Mouse (Mus musculus) intestine, embryonic 16.5 days (tissue): ENCODE measurements around the gene Capn7. TPM values are rescaled to one million over a fixed set of nuclear protein-coding genes. Genes with fewer than 3 reads are reported as not detected.

Experiments used
- ATAC-seq: fragments of 200-750 bp; cut with Nextera tagmentation; 2 replicates; pipeline ENCODE4 v1.8.0; 2017; ENCODE audit warnings: moderate TSS enrichment, moderate library complexity
- H3K27ac ChIP-seq: fragments of 300-500 bp; sonication (generic); 2 replicates; pipeline ENCODE4 v1.5.1; 2014; ENCODE audit warnings: mild to moderate bottlenecking, low read length
- H3K27me3 ChIP-seq: fragments of 300-500 bp; sonication (generic); replicated peaks from 2 replicates; pipeline ENCODE4 v1.6.1; 2014; ENCODE audit warnings: low read length, control low read depth, mixed read lengths; ENCODE audit not compliant: control insufficient read depth, insufficient read depth
- H3K36me3 ChIP-seq: fragments of 300-500 bp; sonication (generic); 2 replicates; pipeline ENCODE4 v1.6.1; 2014; ENCODE audit warnings: low read length, control low read depth; ENCODE audit not compliant: control insufficient read depth, insufficient read depth
- H3K4me1 ChIP-seq: fragments of 300-500 bp; sonication (generic); 2 replicates; pipeline ENCODE4 v1.6.1; 2014; ENCODE audit warnings: low read length, control low read depth, mixed read lengths; ENCODE audit not compliant: control insufficient read depth, insufficient read depth
- H3K4me2 ChIP-seq: fragments of 300-500 bp; sonication (generic); 2 replicates; pipeline ENCODE4 v1.6.1; 2014; ENCODE audit warnings: low read depth, low read length, control low read depth
- H3K4me3 ChIP-seq: fragments of 300-500 bp; sonication (generic); 2 replicates; pipeline ENCODE4 v1.5.1; 2014; ENCODE audit warnings: mild to moderate bottlenecking, low read length
- H3K9ac ChIP-seq: fragments of 300-500 bp; sonication (generic); 2 replicates; pipeline ENCODE4 v1.6.1; 2014; ENCODE audit warnings: low read depth, low read length
- H3K9me3 ChIP-seq: fragments of 300-500 bp; sonication (generic); 2 replicates; pipeline ENCODE4 v1.6.1; 2016; ENCODE audit warnings: low read length, control low read depth; ENCODE audit not compliant: control insufficient read depth
- WGBS: fragments of 180-500 bp; shearing (Covaris S2); extraction: QIAGEN DNeasy Blood & Tissue Kit; methylation state at CpG from one replicate; pipeline ENCODE4 v1.1.7; 2014; 5-methylcytosine and 5-hydroxymethylcytosine counted together
- polyA plus RNA-seq: library from polyadenylated mRNA; unstranded; fragments of >200 nt; fragmentation: Nextera tagmentation; extraction: Ambion mirVana; gene quantifications from 2 replicates; pipeline ENCODE4 v1.2.1, GENCODE M21; 2015

The Capn7 gene
- polyA plus RNA-seq, 1 experiment from 2014 or later = 31.7 TPM

DNA sequence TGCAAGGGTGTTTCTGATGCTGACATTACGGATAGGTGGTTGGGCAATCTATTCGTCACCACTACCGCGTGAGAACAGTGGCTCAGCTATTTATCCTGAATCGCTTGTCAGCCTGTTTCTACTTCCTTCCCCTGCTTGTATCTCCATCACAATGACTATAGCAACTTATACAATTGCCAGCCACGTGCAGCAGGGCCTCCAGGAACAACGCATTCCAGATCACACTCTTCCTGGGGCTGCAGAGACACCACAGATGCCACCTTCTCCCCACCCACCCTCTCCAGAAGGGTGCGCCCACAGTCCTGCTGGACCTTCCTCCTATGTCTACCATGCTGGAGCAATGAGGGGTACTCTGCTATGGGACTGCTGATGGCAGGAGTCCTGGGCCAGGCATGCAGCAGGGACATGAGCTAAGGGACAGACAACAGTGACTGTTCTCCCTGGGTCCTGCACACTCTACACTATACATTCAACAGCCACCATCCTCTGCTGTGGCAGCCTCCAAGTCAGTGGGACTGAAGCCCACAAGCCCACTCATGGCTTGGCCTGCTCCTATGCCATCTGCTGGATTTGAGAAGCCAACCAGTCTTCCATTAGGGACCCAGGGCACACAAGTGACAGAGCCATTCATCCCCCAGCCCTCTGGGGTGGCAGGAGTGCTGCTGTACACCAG lies 56.6 kb downstream of the Capn7 start:
- ATAC-seq = no peak

DNA sequence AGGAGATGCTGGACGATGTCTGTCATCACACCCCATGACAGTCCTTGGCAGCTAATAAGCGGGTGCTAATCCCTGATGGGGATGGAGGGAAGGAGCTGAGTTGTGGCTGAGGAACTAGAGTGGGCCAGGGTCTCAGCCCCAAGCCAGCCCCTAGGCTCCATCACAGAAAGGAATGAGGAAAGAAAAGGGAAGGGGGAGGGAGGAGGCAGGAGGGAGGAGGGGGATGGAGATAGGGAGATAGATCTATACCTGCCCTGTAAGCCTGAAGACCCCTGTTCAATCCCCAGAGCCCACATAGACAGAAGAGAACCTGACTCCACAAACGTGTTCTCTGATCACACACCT lies 57.1 kb downstream of the Capn7 start:
- Histone ChIP-seq H3K9ac (no peak overlapping the region), H3K36me3 (no peaks in the 10 kb centered on the region), H3K27ac (no peak overlapping the region), H3K4me1 (no peaks in the 10 kb centered on the region), H3K4me3 (no peak overlapping the region), H3K9me3 (no peaks in the 10 kb centered on the region), H3K4me2 (no peak overlapping the region), H3K27me3 (no peaks in the 10 kb centered on the region)
- no peak for ATAC-seq
- 73% methylated on average over 3 of the region's 3 CpGs for WGBS

More for the DNA sequence above, 56.6 kb downstream of the Capn7 start:
- H3K27me3 ChIP-seq = no peaks in the 10 kb centered on the region
- 74% methylated on average over 8 of the region's 8 CpGs for WGBS
- H3K9me3 ChIP-seq = no peaks in the 10 kb centered on the region
- H3K4me1 ChIP-seq = no peaks in the 10 kb centered on the region
- no peaks in the 10 kb centered on the region for H3K36me3 ChIP-seq
- H3K27ac ChIP-seq = no peak overlapping the region
- no peak overlapping the region for H3K4me2 ChIP-seq
- no peak overlapping the region for H3K4me3 ChIP-seq
- H3K9ac ChIP-seq = no peak overlapping the region

DNA sequence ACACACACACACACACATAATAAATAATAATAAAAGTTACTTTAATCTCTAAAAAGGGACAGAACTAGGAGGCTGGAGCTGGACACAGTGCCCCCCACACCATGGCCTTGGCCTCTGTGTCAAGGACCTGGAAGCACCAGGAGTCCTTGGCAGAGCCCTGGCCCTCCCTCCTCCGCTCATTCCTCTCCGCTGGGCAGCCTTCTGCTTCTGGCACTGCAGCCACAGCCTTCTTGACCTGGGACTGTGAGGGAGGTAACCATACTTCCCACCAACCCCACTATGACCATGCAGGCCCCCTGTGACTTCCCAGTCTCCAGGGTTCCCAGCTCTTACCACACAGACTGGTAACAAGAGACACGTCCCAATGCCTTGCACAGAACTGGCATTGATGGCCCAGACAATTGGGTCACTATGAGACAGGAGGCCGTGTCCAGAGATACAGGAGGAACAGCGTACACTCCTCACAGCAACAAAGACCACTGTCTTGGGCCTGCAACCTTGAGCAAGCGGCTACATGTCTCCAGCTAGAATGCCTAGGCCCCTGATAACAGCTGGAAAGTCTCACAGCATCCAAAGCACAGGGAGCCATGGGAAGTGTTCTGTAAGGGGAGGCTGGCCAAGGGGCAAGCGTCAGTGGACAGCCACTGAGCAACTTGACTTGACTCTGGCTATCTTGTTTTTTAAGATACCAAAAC lies 57.6 kb downstream of the Capn7 start:
- no peaks in the 10 kb centered on the region for H3K9me3 ChIP-seq
- H3K27me3 ChIP-seq = no peaks in the 10 kb centered on the region
- H3K4me2 ChIP-seq = no peak overlapping the region
- H3K27ac ChIP-seq = no peak overlapping the region
- no peak overlapping the region for H3K9ac ChIP-seq
- no peaks in the 10 kb centered on the region for H3K36me3 ChIP-seq
- H3K4me3 ChIP-seq = no peak overlapping the region
- no peak for ATAC-seq
- WGBS = 77% methylated on average over 7 of the region's 7 CpGs
- no peaks in the 10 kb centered on the region for H3K4me1 ChIP-seq

DNA sequence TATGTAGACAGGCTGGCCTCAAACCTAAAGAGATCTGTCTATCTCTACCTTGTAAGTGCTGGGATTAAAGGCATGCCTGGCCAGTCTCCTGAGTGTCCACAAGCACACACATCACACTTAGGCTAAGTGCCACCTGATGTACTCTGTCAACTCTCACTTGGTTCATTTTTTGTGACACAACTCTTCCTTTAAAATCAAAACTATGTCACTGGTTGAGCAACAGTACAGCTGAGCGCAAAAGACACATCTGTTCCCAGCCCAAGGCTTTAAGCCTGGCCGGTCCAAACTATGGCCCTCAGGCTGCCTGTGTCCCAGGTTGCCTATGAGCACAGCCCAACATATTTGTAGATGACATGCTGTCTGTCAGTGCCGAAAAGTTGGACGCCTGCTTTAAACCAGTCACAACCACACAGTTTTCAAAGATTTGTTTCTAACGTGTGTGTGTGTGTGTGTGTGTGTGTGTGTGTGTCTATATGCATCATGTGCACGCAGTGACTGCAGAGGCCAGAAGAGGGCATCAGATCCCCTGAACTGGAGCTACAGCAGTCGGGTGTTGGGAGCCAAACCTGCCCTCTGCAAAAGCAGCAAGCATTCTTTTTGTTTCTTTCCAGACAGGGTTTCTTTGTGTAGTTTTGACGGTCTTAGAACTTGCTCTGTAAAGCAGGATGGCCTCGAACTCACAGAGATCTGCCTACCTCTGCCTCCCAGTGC lies 58.5 kb downstream of the Capn7 start:
- H3K27ac ChIP-seq = no peak overlapping the region
- no peak overlapping the region for H3K4me2 ChIP-seq
- no peaks in the 10 kb centered on the region for H3K36me3 ChIP-seq
- H3K4me1 ChIP-seq = no peaks in the 10 kb centered on the region
- H3K4me3 ChIP-seq = no peak overlapping the region
- H3K9ac ChIP-seq = no peak overlapping the region
- no peaks in the 10 kb centered on the region for H3K27me3 ChIP-seq
- 95% methylated on average over 9 of the region's 9 CpGs for WGBS
- ATAC-seq = no peak
- no peaks in the 10 kb centered on the region for H3K9me3 ChIP-seq

DNA sequence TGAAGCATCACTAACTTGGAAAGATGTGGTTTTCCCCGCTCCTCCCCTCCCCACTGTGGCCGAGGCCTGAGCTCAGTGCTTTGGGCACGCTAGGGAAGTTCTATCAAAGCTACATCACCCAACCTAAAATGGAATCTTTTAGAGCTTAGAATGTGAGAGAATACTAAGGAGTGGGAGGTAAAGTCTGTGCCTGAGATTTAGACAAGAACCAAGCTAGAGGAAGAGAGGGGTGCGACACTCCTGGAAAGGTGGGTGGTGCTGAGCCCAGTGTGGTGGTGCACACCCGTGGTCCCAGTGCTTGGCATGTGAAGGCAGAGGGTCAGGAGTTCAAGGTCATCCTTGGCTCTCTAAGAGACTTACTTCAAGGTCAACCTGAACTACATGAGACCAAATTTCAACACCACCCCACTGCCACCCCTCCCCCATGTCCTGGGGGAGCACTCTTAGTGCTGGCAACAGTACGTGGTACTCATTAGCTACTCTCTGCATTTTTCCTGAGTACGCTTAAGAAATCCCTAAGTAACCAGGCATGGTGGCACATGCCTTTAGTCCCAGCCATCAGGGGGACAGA lies 59.3 kb downstream of the Capn7 start:
- ATAC-seq = no peak
- Histone ChIP-seq H3K9me3 (no peaks in the 10 kb centered on the region), H3K4me3 (no peak overlapping the region), H3K27ac (no peak overlapping the region), H3K4me1 (peaks cover 3% of the 10 kb centered on the region; the same call in 1 of the 2 replicates), H3K27me3 (no peaks in the 10 kb centered on the region), H3K36me3 (no peaks in the 10 kb centered on the region), H3K9ac (no peak overlapping the region), H3K4me2 (no peak overlapping the region)
- 92% methylated on average over 7 of the region's 7 CpGs for WGBS

DNA sequence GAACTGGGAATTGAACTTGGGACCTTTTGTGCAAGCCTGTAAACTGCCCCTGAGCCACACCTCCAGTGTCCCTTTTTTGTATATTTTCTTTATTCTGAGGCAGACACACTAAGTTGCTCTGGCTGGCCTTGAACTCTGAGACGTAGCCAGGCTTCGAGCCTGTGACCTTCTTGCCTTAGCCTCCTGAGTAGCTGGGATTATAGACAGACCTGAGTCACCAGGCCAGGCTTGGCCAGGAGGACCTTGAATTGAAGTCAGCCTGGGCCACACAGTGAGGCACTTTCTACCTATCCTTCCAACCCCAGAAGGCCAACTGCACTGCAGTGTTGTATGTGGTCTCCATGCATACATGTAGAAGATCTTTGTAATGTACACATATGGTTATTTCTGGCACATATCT lies 60.0 kb downstream of the Capn7 start:
- H3K4me3 ChIP-seq = no peak overlapping the region
- H3K9me3 ChIP-seq = no peaks in the 10 kb centered on the region
- H3K9ac ChIP-seq = no peak overlapping the region
- ATAC-seq = no peak
- peaks cover 11% of the 10 kb centered on the region for H3K4me1 ChIP-seq
- H3K27me3 ChIP-seq = no peaks in the 10 kb centered on the region
- WGBS = 91% methylated on average over 2 of the region's 2 CpGs
- H3K36me3 ChIP-seq = no peaks in the 10 kb centered on the region
- H3K27ac ChIP-seq = no peak overlapping the region
- no peak overlapping the region for H3K4me2 ChIP-seq

DNA sequence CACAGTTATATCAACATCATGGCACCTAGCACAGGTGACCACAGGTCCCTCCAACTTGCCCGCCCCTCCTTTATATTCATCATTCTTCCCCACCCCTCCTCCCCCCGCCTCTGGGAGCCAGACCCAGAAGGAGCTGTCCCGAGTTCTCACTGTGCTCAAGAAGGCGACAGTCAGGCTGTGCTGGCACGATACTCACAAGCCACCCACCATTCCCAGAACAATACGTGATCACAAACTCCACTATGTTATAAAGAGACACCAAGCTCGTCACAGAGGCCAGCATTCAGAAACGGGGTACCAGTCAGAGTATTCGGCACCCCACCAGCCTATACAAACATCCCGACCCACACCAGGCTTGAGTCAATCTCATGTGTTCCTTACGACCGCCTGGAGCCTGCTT lies 60.9 kb downstream of the Capn7 start:
- ATAC-seq = no peak
- H3K9me3 ChIP-seq = no peaks in the 10 kb centered on the region
- peaks cover 19% of the 10 kb centered on the region for H3K4me1 ChIP-seq
- H3K4me3 ChIP-seq = no peak overlapping the region
- no peak overlapping the region for H3K27ac ChIP-seq
- no peaks in the 10 kb centered on the region for H3K36me3 ChIP-seq
- no peak overlapping the region for H3K9ac ChIP-seq
- WGBS = 84% methylated on average over 12 of the region's 12 CpGs
- H3K27me3 ChIP-seq = no peaks in the 10 kb centered on the region
- no peak overlapping the region for H3K4me2 ChIP-seq

DNA sequence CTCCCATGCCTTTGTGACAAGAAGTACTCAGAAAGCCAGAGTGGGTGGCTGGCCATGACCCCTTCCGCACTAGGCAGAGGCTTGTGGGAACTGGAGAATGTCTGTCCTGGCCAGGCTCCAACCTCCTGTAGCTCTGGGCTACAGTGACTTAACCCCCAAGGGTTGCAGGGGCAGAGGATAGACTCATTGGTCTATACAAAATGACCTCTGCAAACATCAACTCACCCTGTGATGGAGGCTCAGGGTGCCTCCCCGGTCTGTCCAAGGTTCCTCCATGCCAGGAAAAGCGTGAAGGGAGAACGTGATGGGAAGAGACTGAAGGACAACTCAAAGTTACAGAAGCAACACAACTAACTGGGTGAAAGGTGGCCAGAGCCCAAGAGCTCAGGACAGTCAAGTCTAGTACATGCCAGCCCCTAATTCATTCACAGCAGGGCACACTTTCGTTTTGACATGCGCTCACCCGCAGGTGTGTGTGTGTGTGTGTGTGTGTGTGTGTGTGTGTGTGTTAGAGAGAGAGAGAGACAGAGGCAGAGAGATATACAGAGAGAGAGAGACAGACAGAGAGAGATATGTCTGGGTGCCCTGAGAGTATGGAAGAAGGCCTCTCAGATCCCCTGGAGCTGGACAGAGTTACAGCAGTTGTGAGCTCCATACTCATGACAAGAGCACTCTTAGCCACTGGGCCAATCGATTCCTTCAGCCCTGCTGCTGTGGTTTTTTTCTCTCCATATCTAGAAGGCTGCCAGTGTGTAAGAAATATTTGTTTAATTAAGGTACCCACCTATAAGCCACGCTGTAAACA lies 61.6 kb downstream of the Capn7 start:
- no peak overlapping the region for H3K4me2 ChIP-seq
- ATAC-seq = no peak
- peaks cover 23% of the 10 kb centered on the region for H3K4me1 ChIP-seq
- no peaks in the 10 kb centered on the region for H3K27me3 ChIP-seq
- no peaks in the 10 kb centered on the region for H3K9me3 ChIP-seq
- WGBS = 81% methylated on average over 9 of the region's 9 CpGs
- no peak overlapping the region for H3K9ac ChIP-seq
- H3K4me3 ChIP-seq = no peak overlapping the region
- no peaks in the 10 kb centered on the region for H3K36me3 ChIP-seq
- no peak overlapping the region for H3K27ac ChIP-seq

DNA sequence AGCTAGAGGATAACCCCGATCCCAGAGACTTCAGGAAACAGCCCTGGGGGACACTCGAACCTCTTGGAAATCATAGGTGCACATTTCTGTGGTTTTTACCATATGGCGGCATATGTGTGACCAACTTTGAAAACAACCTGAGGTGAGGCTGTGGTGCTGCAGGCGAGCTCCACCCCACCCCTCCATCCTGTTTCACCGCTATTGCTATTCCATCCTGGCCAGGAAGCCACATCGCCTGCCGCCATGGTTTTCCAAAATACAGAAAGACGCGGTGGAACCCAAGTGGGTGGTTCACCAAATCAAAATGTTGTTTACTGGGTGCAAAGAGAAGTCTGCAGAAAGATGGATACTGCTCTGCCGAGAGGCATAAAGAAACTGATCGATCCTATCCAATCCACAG lies 62.4 kb downstream of the Capn7 start:
- H3K9me3 ChIP-seq = no peaks in the 10 kb centered on the region
- H3K9ac ChIP-seq = no peak overlapping the region
- no peaks in the 10 kb centered on the region for H3K36me3 ChIP-seq
- no peak for ATAC-seq
- H3K4me3 ChIP-seq = no peak overlapping the region
- H3K4me1 ChIP-seq = peaks cover 28% of the 10 kb centered on the region
- no peaks in the 10 kb centered on the region for H3K27me3 ChIP-seq
- 92% methylated on average over 11 of the region's 11 CpGs for WGBS
- H3K27ac ChIP-seq = no peak overlapping the region
- H3K4me2 ChIP-seq = no peak overlapping the region
